Mouse (Mus musculus) megakaryocyte-erythroid progenitor cell, adult 5-6 weeks (primary cell): ENCODE data around the gene Cdc42bpb. TPM values are rescaled to one million over a fixed set of nuclear protein-coding genes. Genes with fewer than 3 reads are reported as not detected.

Experiments used
- ATAC-seq: replicated peaks from 2 replicates; pipeline ENCODE4 v1.8.0; 2016; ENCODE audit warnings: mild to moderate bottlenecking, inconsistent platforms; ENCODE audit not compliant: severe bottlenecking, poor library complexity, low FRiP score, low TSS enrichment
- total RNA-seq, 2 experiments: library from RNA; stranded (forward) in 1 of 2; stranded (reverse) in 1 of 2; fragments of 200-1000, 215-1000 nt in 1 of 2; fragments of >200 nt in 1 of 2; fragmentation: Nextera tagmentation in 1 of 2; gene quantifications; 2 replicates each; pipeline ENCODE4 v1.2.3; 2014 to 2017

Cdc42bpb gene
- total RNA-seq, 2 experiments from 2014 or later: 7.9 to 9.6 TPM

DNA sequence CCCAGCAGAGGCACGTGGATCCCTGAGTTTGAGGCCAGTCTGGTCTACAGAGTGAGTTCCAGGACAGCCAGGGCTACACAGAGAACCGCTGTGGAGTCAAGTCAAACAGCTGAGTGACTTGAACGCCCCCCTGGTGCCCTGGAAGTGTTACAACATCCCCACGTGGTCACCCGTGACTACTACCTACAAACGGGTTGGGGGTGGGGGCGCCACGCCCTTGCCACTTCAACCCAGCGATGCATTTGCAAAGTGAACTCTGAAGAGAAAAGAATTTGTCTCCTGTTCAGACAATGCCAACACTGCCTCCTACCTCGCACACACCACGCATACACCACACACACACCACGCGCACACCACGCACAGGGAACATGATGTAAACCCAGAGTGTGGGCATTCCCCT lies 67.6 kb downstream of the Cdc42bpb start:
- ATAC-seq: no peak

- ATAC-seq: no peak
Observed at GRCm38 (mm10) chr12:111309256-111309655, 68.3 kb downstream of the Cdc42bpb start.

DNA sequence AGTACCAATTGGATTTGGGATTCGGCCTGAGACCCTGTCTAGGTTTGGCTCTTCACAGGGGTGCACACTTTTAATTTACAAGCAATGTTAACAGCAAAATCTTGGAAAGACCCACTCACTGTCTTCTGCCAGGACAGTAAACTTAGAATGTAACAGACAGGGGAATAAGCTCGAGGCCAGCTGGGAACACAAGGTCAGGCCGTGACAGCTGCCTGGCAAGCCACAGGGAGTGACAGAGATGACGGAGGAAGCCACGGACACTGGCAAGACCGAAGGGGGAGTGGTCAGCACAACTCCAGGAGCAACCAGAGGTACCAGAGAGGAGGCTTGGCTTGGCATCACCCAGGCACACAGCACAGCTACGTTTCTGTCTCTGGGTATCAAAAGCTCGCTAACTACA lies 70.7 kb downstream of the Cdc42bpb start:
- ATAC-seq: no peak

- no peak for ATAC-seq
Observed at GRCm38 (mm10) chr12:111303702-111304337, 73.7 kb downstream of the Cdc42bpb start.

DNA sequence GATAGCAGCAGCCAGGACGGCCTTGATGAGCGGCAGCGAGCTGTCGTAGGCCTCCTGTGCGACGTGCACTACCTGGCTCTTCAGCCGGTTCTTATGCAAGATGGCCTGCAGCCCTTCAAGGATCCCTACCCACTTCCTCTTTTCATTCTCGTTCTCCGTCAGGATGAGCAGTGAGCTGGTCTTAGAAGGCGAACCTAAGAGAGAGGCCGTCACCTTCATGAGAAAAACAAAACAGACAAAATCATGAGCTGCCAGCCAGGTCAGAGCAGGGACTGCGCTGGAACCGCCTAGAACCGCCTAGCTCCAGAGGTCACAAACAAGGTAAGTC lies 75.5 kb downstream of the Cdc42bpb start:
- ATAC-seq: no peak

GRCm38 (mm10) chr12:111301322-111302017 lies 76.0 kb downstream of the Cdc42bpb start:
- ATAC-seq: no peak

DNA sequence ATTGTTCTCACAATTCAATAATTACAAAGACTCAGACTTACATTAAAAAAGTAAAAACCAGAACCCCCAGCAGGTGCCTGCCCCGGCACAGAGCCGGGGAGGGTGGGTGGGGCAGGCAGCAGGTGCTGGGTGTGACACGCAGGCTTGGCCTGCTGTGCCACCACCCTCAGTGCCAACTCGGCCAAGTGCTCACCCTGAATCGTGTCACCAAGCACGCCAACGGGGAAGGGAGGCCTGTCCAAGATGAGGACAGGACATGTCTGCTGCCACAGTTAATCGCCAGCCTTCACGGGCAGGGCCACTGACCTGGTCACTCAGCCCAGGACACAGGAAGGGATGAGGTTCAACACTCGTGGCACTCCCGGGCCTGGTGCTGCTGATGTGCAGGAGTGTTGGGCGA lies 84.5 kb downstream of the Cdc42bpb start:
- no peak for ATAC-seq

- 0 out of 2 replicates have a peak, but pooled peaks have one; percentile 28 for ATAC-seq
Observed at GRCm38 (mm10) chr12:111284532-111284931, 93.0 kb downstream of the Cdc42bpb start.

DNA sequence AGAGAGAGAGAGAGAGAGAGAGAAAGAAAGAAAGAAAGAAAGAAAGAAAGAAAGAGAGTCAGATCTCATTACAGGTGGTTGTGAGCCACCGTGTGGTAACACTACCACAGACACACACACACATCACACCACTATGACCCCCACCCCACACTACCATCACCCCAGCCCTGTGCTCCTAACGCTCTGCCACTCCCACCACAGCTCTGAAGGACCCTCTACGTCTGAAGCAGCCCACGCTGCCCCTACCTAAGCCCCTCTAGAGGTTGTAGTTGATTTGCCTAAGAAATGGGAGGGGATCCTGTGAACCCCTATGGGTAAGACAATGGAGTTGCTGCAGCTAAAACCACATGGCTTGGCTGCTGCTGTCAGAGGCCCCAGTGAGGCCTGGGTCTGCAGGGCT lies 93.9 kb downstream of the Cdc42bpb start:
- no peak for ATAC-seq

DNA sequence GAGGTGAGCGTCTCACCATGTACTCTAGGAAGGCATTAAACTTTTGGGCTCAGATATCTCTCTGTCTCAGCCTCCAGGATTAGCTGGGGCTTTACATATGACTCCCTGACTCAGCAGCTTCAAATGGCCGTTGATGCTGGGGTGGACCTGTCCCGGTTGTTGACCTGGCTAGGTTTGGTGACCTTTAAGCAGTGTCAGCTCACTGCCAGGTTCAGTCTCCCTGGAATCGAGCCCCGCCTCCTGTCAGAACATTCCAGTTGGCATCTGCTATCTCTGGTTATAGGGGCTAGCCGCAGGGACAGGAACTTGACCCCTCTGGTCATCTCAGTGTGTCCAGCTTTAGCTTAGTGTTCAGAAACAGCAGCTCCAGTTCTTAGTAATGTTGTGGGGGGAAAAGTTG lies 101.1 kb downstream of the Cdc42bpb start:
- ATAC-seq: no peak

DNA sequence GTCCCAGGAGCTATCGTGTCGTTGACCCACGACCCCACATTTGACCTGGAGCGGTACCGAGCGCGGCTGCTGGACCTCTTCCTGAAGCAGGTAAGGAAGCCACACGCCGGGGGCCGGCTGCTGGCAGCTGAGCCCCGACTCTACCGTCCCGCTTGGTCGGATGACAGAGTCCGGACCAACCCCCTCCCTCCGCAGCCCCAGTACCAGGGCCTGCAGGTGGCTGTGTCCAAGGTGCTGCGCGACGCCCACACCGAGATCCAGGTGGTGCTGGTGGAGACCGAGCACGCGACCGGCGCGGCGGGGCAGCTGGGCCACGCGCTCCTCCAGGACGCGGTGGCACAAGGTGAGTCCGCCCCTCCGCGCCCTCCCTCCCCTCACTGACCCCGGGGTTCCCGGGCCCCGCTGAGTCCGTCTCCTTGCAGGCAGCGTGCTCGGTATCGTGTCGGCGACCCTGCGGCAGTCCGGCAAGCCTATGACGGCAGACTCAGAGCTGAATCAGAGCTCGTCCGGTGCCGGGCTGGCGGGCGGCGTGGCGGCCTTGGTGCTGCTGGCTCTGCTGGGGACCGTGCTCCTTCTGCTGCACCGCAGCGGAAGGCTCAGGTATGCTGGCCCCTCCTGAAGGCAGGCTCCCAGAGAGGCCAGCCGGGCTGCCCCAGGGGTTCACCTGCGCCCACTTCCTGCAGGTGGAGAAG lies 102.2 kb downstream of the Cdc42bpb start:
- ATAC-seq: no peak

DNA sequence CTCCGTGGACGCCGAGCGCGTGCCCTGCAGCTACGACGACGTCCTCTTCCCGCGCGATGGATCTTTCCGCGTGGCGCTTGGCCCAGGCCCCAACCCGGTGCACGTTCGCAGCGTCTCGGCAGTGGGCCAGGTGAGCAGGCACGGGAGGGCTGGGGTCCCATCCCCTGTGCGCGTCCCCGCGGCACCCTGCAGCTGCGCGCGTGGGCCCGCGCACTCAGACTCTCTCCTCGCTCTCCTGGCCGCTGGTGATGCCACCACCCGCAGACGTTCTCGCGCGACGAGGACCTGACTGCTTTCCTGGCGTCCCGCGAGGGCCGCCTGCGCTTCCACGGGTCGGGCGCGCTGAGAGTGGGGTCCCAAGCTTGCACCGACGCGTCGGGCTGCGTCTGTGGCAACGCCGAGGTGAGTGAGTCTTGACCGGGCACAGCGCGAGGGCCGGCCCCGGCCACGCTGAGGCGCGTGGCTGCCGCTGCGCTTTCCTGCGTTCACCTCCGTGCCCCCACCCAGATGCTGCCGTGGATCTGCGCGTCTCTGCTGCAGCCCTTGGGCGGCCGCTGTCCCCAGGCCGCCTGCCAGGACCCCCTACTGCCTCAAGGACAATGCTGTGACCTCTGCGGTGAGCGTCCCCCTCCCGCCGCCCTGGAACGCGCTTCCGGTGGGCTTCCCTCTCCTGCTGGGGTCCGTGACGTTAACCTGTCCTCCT lies 102.9 kb downstream of the Cdc42bpb start:
- no peak for ATAC-seq

DNA sequence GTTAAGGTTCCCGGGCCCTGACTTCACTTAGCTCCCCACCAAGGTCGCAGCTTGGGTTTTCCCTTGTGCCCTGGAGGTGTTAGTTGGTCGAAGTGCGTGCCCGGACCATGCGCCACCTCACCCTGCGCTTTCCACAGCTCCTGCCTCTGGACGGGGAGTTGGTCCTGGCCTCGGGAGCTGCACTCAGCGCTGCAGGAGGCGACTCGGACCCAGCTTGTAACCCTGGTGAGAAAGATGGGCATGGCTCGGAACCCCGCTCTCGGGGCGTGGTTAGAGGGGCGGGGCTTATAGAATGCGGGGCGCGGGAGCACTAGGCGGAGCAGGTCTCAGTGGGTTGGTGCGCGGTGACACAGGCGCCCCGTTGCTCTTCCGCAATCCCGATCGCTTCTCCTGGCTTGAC lies 103.5 kb downstream of the Cdc42bpb start:
- ATAC-seq: 0 out of 2 replicates have a peak, but pooled peaks have one; percentile 9

- no peak for ATAC-seq
Observed at GRCm38 (mm10) chr12:111272420-111272819, 105.1 kb downstream of the Cdc42bpb start.

GRCm38 (mm10) chr12:111271966-111272365 lies 105.6 kb downstream of the Cdc42bpb start:
- ATAC-seq: no peak

DNA sequence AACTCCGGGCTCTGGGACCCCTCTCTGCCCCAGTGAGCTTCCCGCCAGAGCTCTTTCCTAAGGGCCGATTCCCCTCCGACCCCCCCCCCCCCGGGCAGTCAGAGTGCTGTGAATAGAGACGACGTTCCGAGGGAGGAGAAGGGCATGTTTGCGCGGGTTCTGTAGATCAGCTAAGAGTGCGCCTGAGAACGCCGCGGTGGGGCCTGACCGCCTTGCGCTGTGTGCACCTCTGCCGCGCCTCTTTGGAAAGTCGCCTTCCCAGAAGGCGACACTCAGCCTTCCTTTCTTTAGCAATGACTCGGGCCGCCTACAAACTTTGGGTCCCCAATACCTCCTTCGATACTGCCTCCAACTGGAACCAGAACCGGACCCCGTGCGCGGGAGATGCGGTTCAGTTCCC lies 106.1 kb downstream of the Cdc42bpb start:
- no peak for ATAC-seq

DNA sequence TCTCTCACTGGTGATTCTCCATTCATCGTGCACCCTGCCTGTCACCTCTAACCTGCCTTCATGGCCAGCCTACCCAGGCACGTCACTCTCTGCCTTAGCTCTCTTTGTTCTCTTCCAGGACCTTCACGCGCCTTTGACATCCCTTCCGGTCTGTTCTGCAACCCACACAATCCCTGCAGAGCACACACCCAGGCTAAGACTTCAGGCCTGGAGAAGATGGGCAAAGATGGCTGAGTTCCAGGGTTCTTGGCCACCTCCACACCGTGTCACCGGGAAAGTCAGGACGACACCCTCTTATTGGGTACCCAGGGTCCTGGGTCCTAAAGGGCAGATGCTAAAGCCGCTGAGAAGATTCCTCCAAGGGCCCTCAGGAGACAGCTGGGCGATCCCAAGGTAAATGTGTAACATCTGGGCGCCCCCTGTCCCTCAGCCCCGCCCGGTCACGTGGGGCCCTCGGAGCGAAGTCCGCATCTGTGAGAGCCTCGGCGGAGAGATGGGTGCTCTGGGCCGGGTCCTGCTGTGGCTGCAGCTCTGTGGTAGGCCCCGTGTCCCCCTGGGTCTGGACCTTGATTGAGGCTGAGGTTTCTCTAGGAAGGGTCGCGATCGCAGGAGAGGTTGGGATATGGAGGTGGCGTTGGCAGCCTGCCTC lies 106.8 kb downstream of the Cdc42bpb start, which contains the start of gene Amn:
TSS of gene Amn (plus strand) at position 467 of the 649 bp plus-strand sequence.
- no peak for ATAC-seq

GRCm38 (mm10) chr12:111267673-111268325 lies 109.7 kb downstream of the Cdc42bpb start:
- peak; percentile 64 for ATAC-seq

GRCm38 (mm10) chr12:111266592-111266991 lies 110.9 kb downstream of the Cdc42bpb start:
- ATAC-seq: no peak
